Mouse (Mus musculus) kidney, postnatal 0 days (tissue): ENCODE data around the gene Fgf10. TPM values are rescaled to one million over a fixed set of nuclear protein-coding genes. Genes with fewer than 3 reads are reported as not detected.
A peak's percentile ranks its signal among the peaks of the same experiment; 100 is the strongest.

Experiments
- ATAC-seq: fragments of 200-750 bp; cut with Nextera tagmentation; replicated peaks from 2 replicates; pipeline ENCODE4 v1.8.0; 2017; ENCODE audit warnings: low read depth, moderate number of reproducible peaks, moderate TSS enrichment, moderate library complexity; ENCODE audit not compliant: low FRiP score
- DNase-seq: peaks from one replicate; pipeline ENCODE4 v3.0.0-alpha.2; 2016; ENCODE audit warnings: low spot score
- H3K27ac ChIP-seq: fragments of 300-500 bp; sonication (generic); 2 replicates; pipeline ENCODE4 v1.5.1; 2014; ENCODE audit warnings: mild to moderate bottlenecking
- H3K27me3 ChIP-seq: fragments of 300-500 bp; sonication (generic); 2 replicates; pipeline ENCODE4 v1.6.1; 2014; ENCODE audit warnings: low read length, mixed read lengths; ENCODE audit not compliant: insufficient read depth
- H3K36me3 ChIP-seq: fragments of 300-500 bp; sonication (generic); 2 replicates; pipeline ENCODE4 v1.6.1; 2014; ENCODE audit warnings: low read length, mixed read lengths; ENCODE audit not compliant: insufficient read depth
- H3K4me1 ChIP-seq: fragments of 300-500 bp; sonication (generic); replicated peaks from 2 replicates; pipeline ENCODE4 v1.6.1; 2014; ENCODE audit warnings: antibody characterized with exemption, low read length, mixed read lengths; ENCODE audit not compliant: insufficient read depth
- H3K4me2 ChIP-seq: fragments of 300-500 bp; sonication (generic); 2 replicates; pipeline ENCODE4 v1.6.1; 2014; ENCODE audit warnings: mild to moderate bottlenecking, low read length, moderate library complexity, mixed read lengths
- H3K4me3 ChIP-seq: fragments of 300-500 bp; sonication (generic); replicated peaks from 2 replicates; pipeline ENCODE4 v1.5.1; 2014; ENCODE audit warnings: low read depth, low read length
- H3K9ac ChIP-seq: fragments of 300-500 bp; sonication (generic); 2 replicates; pipeline ENCODE4 v1.6.1; 2014; ENCODE audit warnings: low read depth, low read length
- H3K9me3 ChIP-seq: fragments of 300-500 bp; sonication (generic); replicated peaks from 2 replicates; pipeline ENCODE4 v1.6.1; 2016; ENCODE audit warnings: low read length, inconsistent platforms, mixed read lengths
- CTCF ChIP-seq: IDR thresholded peaks from 2 replicates; pipeline ENCODE4 v1.5.1; 2016; ENCODE audit warnings: antibody characterized with exemption, low read depth, mild to moderate bottlenecking, moderate library complexity
- WGBS: fragments of 180-500 bp; shearing (Covaris S2); extraction: QIAGEN DNeasy Blood & Tissue Kit; methylation state at CpG from one replicate; pipeline ENCODE4 v1.1.7; 2014; 5-methylcytosine and 5-hydroxymethylcytosine counted together
- polyA plus RNA-seq: library from polyadenylated mRNA; unstranded; fragments of >200 nt; fragmentation: Nextera tagmentation; extraction: Ambion mirVana; gene quantifications from 2 replicates; pipeline ENCODE4 v1.2.1, GENCODE M21; 2015

Fgf10 gene
- polyA plus RNA-seq, 1 experiment from 2014 or later = 2.9 TPM

- Histone ChIP-seq H3K4me1 (no peaks in the 10 kb centered on the region), H3K36me3 (no peaks in the 10 kb centered on the region), H3K9ac (no peak overlapping the region), H3K4me3 (no peak overlapping the region), H3K27me3 (no peaks in the 10 kb centered on the region), H3K27ac (peak overlapping the region; percentile 40; the same call in 1 of the 2 replicates), H3K4me2 (no peak overlapping the region), H3K9me3 (no peaks in the 10 kb centered on the region)
- 77% methylated on average over 2 of the region's 2 CpGs for WGBS
- ATAC-seq (no peak), DNase-seq (no peak)
- no peak for TF ChIP-seq CTCF
Measured at GRCm38 (mm10) chr13:118658031-118658430, 11.6 kb upstream of the Fgf10 start.

DNA sequence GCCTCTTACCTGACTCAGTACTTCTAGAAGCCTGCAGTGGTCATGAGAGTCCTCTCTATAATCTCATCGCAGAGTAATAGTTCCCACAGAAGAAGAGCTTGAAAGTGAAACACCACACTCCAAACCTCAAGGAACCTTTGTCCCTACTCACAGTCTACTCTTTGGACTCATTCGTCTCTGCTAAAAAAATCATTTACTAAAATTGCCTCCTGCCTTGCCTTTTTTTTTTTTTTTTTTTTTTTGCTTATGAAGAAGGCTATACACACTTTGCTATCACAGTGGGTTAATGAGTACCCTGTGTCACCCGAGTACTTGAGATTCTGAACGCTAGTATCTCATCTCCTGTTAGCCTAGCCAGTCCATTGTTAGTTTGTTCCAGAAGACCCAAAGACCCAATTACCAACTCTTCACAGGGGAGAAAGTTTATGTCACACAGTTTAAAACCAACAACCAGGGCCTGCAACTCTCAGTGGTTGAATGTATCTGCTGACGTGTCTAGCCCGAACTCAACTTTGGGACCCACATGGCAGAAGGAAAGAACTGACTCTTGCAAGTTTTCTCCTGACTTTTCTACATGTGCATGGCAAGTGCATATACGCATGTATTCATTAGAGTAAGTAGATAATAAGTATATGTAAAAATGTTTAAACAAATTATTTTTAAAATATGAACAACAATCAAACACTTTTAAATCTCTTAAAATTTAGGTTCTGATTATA, 10.8 kb upstream of the Fgf10 start:
- Histone ChIP-seq H3K4me3 (no peak overlapping the region), H3K4me1 (no peaks in the 10 kb centered on the region), H3K4me2 (no peak overlapping the region), H3K27me3 (no peaks in the 10 kb centered on the region), H3K27ac (peak overlapping the region; percentile 40; the same call in 1 of the 2 replicates), H3K36me3 (no peaks in the 10 kb centered on the region), H3K9me3 (no peaks in the 10 kb centered on the region), H3K9ac (no peak overlapping the region)
- 80% methylated on average over 7 of the region's 7 CpGs for WGBS
- no peak for TF ChIP-seq CTCF
- DNase-seq (no peak), ATAC-seq (peak; percentile 86)

DNA sequence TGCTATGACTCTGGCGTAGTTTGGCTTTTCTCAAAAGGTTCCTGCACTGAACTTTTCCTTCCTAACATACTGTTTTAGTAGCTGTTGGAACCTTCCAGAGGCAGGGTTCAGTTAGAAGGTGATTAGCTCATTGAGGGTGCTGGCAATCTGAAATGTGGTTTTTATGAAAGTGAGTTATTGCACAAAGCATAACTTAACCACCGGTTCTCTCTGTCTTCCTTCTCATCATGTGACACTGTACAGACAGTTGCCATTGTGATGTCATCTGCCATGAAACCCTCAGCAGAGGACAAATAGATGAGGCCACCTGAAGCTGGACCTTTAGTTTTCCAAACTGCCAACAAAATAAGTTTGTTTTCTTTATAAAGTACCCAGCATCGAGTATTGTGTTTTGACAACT, 7.9 kb upstream of the Fgf10 start:
- H3K27me3 ChIP-seq = no peaks in the 10 kb centered on the region
- H3K4me1 ChIP-seq = no peaks in the 10 kb centered on the region
- no peaks in the 10 kb centered on the region for H3K36me3 ChIP-seq
- H3K4me3 ChIP-seq = no peak overlapping the region
- no peak overlapping the region for H3K4me2 ChIP-seq
- H3K27ac ChIP-seq = no peak overlapping the region
- ATAC-seq (no peak), DNase-seq (no peak)
- 69% methylated on average over 3 of the region's 3 CpGs for WGBS
- H3K9ac ChIP-seq = no peak overlapping the region
- H3K9me3 ChIP-seq = no peaks in the 10 kb centered on the region
- TF ChIP-seq CTCF = no peak

- H3K9ac ChIP-seq = no peak overlapping the region
- H3K4me2 ChIP-seq = no peak overlapping the region
- H3K27ac ChIP-seq = no peak overlapping the region
- no peak for ATAC-seq
- no peak for TF ChIP-seq CTCF
- WGBS = 66% methylated on average over 2 of the region's 2 CpGs
- no peak for DNase-seq
- no peaks in the 10 kb centered on the region for H3K9me3 ChIP-seq
- no peaks in the 10 kb centered on the region for H3K36me3 ChIP-seq
- no peaks in the 10 kb centered on the region for H3K4me1 ChIP-seq
- H3K4me3 ChIP-seq = no peak overlapping the region
- no peaks in the 10 kb centered on the region for H3K27me3 ChIP-seq
Measured at GRCm38 (mm10) chr13:118664901-118665300, 4.7 kb upstream of the Fgf10 start.

DNA sequence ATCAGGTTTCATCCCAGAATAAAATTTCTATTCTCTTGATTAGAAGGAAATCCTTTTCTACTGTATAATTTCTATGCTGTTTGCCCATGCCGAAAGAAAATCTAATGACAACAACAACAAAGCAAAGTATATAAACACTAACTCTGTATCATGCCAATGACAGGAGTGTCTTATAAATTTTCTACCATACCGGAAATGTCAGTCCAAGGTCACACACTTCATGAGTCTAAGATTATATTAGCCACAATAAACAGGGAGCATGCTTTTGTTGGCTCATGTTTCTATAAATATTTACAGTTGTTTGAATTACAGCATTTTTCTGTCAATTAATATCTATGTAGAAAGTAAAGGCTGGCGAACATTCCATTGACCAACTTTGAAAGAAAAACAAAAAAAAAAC, 9.6 kb downstream of the Fgf10 start:
- Histone ChIP-seq H3K9me3 (no peaks in the 10 kb centered on the region), H3K27ac (no peak overlapping the region), H3K4me1 (no peaks in the 10 kb centered on the region), H3K36me3 (no peaks in the 10 kb centered on the region), H3K9ac (no peak overlapping the region), H3K4me3 (no peak overlapping the region), H3K4me2 (no peak overlapping the region), H3K27me3 (no peaks in the 10 kb centered on the region)
- TF ChIP-seq CTCF = no peak
- ATAC-seq (no peak), DNase-seq (no peak)
- WGBS = 49% methylated on average over 3 of the region's 3 CpGs

- WGBS = 84% methylated on average over 2 of the region's 2 CpGs
- ATAC-seq = no peak
Measured at GRCm38 (mm10) chr13:118693049-118693448, 23.5 kb downstream of the Fgf10 start.

GRCm38 (mm10) chr13:118695103-118695502, 25.5 kb downstream of the Fgf10 start:
- no peak for TF ChIP-seq CTCF
- DNase-seq = no peak
- no peaks in the 10 kb centered on the region for H3K4me1 ChIP-seq

More at GRCm38 (mm10) chr13:118693049-118693448, 23.5 kb downstream of the Fgf10 start:
- Histone ChIP-seq H3K27me3 (no peaks in the 10 kb centered on the region), H3K4me2 (no peak overlapping the region), H3K36me3 (no peaks in the 10 kb centered on the region), H3K9me3 (no peaks in the 10 kb centered on the region), H3K27ac (no peak overlapping the region), H3K4me1 (no peaks in the 10 kb centered on the region), H3K9ac (no peak overlapping the region), H3K4me3 (no peak overlapping the region)
- TF ChIP-seq CTCF = no peak
- no peak for DNase-seq

More at GRCm38 (mm10) chr13:118695103-118695502, 25.5 kb downstream of the Fgf10 start:
- Histone ChIP-seq H3K9ac (no peak overlapping the region), H3K9me3 (no peaks in the 10 kb centered on the region), H3K4me2 (no peak overlapping the region), H3K4me3 (no peak overlapping the region), H3K36me3 (no peaks in the 10 kb centered on the region), H3K27ac (no peak overlapping the region), H3K27me3 (no peaks in the 10 kb centered on the region)
- WGBS = 28% methylated on average over 4 of the region's 4 CpGs
- ATAC-seq = no peak
